Mouse (Mus musculus): ENCODE data around the gene Trim9.

DNA sequence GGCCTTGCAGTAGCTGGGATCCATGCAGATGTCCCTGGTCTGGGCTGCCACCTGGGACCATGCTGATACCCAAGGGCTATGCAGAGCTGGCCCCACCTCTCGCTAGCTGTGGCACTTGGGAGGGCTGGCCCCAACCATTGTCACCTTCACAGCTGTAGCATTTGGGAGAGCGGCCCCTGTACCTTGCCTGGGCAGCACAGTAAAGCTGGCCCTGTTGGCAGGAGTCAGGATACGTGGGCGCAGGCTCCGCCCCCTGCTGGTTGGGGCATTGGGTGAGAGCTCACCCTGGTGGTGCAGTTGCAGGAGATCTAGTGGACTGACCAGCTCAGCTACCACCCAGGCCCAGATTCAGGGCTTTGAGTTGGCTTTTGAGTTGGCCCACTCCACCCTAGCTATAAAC lies 12.9 kb upstream of the Trim9 start:
- TF ChIP-seq CTCF (IDR thresholded peaks at IDR 0.05; ENCODE audit: borderline replicate concordance, insufficient read depth, low read length) (no peak), POLR2A (IDR thresholded peaks at IDR 0.05; ENCODE audit: low read depth, low read length) (no peak)
